Mouse (Mus musculus): ENCODE results near the gene Dnmbp.

The Dnmbp gene

GRCm38 (mm10) chr19:43875996-43876395 lies 64.0 kb downstream of the Dnmbp start:
- no peak for DNase-seq

- DNase-seq, result no peak
Measured at GRCm38 (mm10) chr19:43874351-43874750, 65.6 kb downstream of the Dnmbp start.

DNA sequence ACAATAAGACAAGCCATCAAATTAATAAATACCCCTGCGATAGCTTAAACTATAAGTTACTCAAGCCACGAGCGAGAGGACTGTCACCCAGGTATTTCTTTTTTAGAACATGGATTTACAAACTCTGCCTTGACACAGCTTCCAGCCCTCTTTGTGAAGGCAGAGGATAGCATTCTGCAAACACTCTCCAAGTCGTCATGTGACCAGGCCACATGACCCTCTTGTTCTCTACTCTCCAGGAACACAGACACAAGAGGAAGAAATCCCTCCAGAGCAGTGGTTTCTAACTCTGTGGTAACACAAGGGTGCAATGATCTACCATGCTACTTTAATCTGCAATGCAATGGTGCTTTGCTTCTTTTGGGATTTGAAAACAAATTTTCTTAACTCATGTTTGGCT lies 69.6 kb downstream of the Dnmbp start:
- no peak for DNase-seq

DNA sequence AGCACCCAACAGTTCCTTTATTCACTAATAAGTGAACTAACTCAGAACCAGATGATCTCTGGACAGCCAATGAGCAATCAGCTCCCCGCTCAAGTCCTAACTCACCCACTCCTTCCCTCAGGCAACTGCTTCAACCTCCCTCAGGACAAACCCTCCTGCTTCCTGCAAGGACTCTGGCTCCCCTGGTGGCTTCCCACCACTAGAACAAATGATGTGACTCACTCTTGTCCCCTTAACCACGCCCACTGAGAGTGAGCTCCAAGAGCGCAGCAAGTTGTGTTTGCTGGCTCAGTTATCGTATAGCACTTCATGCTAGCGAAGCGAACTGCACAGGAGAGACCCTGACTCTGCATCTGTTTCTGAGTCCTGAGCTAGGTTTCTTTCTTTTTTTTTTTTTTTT lies 82.6 kb downstream of the Dnmbp start:
- DNase-seq, result no peak

DNA sequence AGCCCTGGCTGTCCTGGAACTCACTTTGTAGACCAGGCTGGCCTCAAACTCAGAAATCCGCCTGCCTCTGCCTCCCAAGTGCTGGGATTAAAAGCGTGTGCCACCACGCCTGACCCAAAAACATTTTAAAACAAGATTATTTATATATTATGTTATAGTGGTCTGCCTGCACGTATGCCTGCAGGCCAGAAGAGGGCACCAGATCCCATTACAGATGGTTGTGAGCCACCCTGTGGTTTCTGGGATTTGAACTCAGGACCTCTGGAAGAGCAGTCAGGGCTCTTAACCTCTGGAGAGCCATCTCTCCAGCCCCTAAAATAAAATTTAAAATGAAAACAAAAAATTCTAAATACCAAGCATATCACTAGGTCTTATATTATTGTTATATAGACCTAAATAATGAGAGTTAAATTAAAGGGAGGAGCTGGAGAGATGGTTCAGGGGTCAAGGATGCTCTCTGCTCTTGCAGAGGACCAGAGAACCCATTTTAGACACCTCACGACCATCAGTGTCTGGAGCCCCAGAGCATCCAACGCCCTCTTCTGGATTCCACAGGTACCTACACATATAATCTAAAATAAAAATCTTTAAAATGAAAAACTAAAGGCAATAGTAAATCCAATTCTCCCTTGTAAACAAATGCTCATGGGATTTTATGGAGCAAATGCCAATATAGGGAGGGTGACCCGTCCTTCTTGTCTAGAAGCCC lies 87.0 kb downstream of the Dnmbp start:
- no peak for DNase-seq

DNA sequence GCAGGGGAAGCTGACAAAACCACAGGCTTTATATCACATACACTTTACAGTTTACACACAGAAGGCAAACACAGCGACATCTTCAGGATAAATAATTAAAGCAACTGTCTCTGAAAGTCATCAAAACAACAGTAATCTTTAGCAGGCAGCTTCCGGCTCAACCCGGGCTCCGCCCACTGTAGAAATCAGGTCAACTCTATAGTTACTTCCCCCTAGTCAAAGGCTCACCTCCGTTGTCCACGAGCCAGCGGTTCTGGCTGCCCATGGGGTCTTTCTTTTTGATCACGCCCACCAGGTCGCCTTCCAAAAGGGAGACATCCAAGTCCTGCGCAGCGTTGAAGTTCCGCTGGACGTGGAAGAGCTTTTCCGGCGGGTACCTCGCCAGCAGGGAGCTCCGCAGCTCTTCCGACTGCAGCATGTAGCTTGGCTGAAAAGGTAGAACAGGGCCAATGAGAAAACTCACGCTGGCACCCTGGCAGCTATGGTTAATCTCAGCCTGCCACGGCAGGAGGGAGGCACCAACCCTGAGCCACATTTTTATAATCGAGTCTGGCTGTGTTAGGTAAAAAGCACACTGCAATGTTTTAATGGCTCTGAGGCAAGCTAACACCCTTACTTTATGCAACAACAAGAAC lies 87.9 kb downstream of the Dnmbp start:
- peak; percentile 27 for DNase-seq

DNA sequence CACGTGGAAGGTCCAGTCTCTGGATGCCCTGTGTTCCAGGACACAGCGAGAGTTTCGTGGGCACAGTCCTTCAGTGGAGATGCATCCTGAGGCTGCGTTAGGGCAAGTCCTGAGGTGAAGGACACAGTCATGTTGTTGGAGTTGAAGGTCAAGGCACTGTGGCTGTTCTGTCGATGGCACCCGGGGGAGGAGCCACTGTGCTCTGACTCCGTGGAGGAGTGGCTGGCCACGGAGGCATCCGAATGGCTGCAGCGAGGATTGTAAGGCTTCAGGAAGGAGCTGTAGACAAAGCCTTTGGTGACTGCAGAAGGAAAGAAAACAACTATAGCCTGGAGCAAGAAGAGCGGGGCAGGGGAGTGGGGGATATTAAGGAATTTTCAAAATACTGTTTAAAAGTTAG lies 90.0 kb downstream of the Dnmbp start:
- DNase-seq, result no peak

DNA sequence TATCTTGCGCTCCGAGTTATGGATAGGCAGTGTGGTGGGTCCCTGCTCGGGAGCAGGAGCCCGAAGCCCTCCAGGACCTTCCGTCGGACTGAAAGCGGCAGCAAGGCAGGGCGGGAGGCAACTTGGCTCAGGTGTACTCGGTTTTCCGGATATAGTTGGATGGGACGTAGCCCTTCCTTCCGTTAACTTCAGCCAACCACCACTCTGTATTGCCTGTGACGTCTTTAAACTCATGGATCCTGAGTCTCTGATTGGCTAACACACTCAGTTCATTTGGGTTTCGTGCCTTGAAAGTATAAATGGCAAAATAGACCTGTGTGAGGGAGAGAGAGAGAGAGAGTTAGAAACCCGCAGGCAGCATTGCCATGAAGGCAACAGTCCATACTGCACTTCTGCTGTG lies 92.0 kb downstream of the Dnmbp start:
- DNase-seq, result no peak

- no peak for DNase-seq
Measured at GRCm38 (mm10) chr19:43847056-43847455, 92.9 kb downstream of the Dnmbp start.

- DNase-seq, result no peak
Measured at GRCm38 (mm10) chr19:43845331-43845908, 94.6 kb downstream of the Dnmbp start.

DNA sequence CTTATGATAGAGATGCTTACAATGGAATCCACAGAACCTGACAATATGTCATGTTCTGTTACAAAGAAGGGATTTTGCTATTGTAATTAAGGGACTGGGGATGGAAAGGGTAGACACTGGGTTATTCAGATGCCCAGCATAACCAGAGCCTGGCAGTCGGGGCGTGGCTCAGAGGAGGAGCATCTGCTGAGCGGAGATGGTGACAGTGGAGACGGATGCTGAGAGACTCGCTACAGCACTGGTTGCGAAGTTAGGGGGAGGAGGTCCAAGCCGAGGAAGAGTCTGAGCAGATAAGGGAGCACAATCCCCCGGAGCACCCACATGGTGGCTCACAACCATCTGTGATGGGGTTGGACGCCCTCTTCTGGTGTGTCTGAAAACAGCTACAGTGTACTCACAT lies 96.8 kb downstream of the Dnmbp start:
- no peak for DNase-seq

- DNase-seq, result peak; percentile 58
Measured at GRCm38 (mm10) chr19:43832425-43833069, 107.4 kb downstream of the Dnmbp start.

DNA sequence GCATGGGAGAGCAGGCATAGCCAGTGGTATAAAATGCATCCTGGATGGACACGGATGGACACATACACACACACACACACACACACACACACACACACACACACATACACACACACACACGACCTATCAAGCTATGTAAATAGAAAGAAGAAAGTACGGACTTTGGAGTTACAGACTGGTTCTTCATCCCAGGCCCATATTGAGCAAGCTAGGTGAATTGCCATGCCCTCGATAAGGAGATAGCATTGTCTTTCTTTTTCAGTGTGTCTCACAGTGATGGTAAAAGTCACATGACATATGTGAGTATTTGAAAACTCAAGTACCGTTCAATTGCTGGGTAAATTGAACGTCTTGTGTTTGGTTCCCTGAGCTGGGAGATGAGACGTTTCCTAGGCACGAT lies 113.1 kb downstream of the Dnmbp start:
- no peak for DNase-seq

DNA sequence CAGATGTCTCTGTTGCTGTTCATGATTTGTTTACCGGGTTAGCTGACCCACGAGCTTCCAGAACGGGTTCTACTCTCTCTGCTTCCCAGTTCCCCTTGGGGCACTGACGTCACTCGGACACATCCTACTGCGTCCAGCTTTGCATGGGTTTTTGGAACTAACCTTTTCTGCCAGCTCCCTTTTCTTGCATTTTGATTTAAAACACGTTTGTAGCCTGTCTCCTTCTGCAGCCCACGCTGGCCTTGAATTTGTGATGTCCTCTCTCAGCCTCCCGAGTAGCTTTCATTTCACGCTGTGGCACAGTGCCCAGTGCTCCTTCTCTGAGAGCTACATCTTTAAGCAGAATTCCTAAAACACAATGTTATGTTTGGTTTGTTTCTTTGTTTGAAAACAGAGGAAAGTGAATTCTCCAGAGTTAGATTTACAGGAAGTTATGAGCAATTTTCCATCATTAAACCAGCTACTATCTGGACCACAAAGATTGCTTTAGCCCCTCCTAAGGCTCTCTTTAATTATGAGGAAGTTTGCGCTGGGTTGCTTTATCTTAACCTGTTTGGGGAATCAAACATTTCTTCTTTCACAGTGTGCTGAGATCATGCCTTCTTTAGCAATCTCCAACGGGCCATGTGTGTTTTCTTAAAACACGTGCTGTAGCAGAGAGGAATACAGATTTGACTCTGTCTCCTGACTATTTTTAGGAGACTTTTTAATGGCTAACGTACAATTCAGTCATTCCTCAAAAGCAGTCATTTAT lies 124.2 kb downstream of the Dnmbp start:
- DNase-seq, result no peak

DNA sequence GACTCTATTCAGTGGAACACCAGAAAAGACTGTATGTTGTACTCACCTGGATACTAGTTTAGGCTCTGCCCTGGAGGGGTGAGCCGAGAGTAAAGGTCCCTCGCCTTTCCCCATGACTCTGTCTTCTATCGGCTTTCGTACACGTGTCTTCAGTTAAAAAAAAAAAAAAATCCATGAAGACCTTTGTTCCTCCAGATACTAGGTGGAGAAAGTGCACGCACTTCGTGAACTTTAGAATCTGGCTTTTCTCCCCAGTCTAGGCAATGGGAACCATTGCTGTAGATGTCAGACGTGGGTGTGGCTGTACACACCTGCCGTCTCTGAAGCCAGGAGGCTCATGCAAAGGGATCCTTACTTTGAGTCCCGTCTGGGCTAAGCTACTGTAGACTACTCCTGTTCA lies 126.7 kb downstream of the Dnmbp start:
- no peak for DNase-seq

- DNase-seq, result no peak
Measured at GRCm38 (mm10) chr19:43811419-43811818, 128.6 kb downstream of the Dnmbp start.

- no peak for DNase-seq
Measured at GRCm38 (mm10) chr19:43809331-43809730, 130.7 kb downstream of the Dnmbp start.

- DNase-seq, result no peak
Measured at GRCm38 (mm10) chr19:43803866-43804265, 136.1 kb downstream of the Dnmbp start.

GRCm38 (mm10) chr19:43801427-43802051 lies 138.5 kb downstream of the Dnmbp start:
- no peak for DNase-seq

- no peak for DNase-seq
Measured at GRCm38 (mm10) chr19:43797216-43797615, 142.8 kb downstream of the Dnmbp start.

All from cerebellum, adult 8-10 months (tissue).